Mouse (Mus musculus): Measurements from ENCODE around the gene Dcaf6.

GRCm38 (mm10) chr1:165459041-165459502 lies 1.2 kb downstream of the Dcaf6 start:
- TF ChIP-seq CTCF (IDR thresholded peaks at IDR 0.05; ENCODE audit: extremely low read depth, insufficient read depth, insufficient read length, insufficient replicate concordance): no peak
- TF ChIP-seq POLR2A (IDR thresholded peaks at IDR 0.05; ENCODE audit: low read depth, low read length): no peak

Data from spleen, adult 2 months (tissue).